Mouse (Mus musculus): ENCODE data around the gene Foxs1. TPM values are rescaled to one million over a fixed set of nuclear protein-coding genes. Genes with fewer than 3 reads are reported as not detected.

Gene Foxs1
- polyA plus RNA-seq, 1 experiment from 2014 or later: 5.6 TPM

DNA sequence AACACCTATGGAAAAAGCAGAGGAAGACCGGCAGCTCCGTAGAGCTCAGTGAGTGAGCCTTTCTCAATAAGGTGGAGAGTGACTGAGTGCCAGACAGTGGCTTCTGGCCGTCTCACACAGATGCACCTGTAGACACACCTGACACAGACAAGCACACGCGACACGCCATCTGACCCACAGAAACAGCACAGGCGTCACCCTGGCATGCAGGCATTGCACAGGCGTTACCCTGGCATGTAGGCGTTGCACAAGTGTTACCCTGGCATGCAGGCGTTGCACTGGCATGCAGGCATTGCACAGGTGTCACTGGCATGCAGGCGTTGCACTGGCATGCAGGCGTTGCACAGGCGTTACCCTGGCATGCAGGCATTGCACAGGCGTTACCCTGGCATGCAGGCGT lies 31.7 kb downstream of the Foxs1 start:
- H3K27ac ChIP-seq (replicated peaks in 1 of 2; ENCODE audit: control insufficient read depth in 1 of 2, insufficient read depth in 1 of 2, low read depth in 2 of 2, low read length in 2 of 2): no peak overlapping the region
- H3K9ac ChIP-seq (ENCODE audit: low read length): no peak overlapping the region
- no peak for ATAC-seq (ENCODE audit: insufficient number of reproducible peaks, insufficient read depth, low FRiP score, low read depth)
- peaks cover 22 to 24% of the 10 kb centered on the region in 2 experiments for H3K4me1 ChIP-seq (ENCODE audit: control insufficient read depth in 2 of 2, insufficient read depth in 2 of 2, low read length in 2 of 2)
- H3K27me3 ChIP-seq (ENCODE audit: control insufficient read depth, insufficient read depth, low read length): no peaks in the 10 kb centered on the region
- H3K4me2 ChIP-seq (ENCODE audit: low read length): no peak overlapping the region
- H3K4me3 ChIP-seq (ENCODE audit: control insufficient read depth in 1 of 2, insufficient read depth in 1 of 2, low read depth in 1 of 2, low read length in 2 of 2): no peak overlapping the region
- WGBS: 91% methylated on average over 15 of the region's 15 CpGs
- H3K36me3 ChIP-seq (ENCODE audit: control insufficient read depth, insufficient read depth, low read length): peaks cover 8% of the 10 kb centered on the region; the same call in 1 of the 2 replicates
- H3K9me3 ChIP-seq (ENCODE audit: control insufficient read depth, low read length): no peaks in the 10 kb centered on the region

DNA sequence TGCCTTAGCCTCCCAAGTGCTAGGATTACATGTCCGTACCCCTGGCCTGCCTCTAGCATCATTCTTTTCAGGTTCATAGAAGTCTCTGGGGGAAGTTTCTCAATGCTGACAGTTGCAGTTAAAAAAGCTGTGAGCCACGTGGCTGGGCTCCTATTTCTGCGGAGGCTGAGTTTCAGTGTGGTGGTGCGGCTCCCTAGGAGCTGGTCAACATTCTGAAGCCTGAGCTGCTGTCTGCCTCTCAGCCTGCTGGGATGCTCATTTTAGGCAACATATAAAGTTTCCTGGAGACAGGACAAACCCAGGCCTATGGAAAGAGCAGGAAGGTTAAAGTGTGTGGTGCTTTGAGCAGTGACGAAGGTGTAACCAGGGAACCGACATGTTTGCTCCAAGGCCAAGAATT lies 34.0 kb downstream of the Foxs1 start:
- Histone ChIP-seq H3K9ac (ENCODE audit: low read length) (no peak overlapping the region), H3K4me2 (ENCODE audit: low read length) (no peak overlapping the region), H3K4me1 (ENCODE audit: control insufficient read depth in 2 of 2, insufficient read depth in 2 of 2, low read length in 2 of 2) (peaks cover 1 to 3% of the 10 kb centered on the region in 2 experiments), H3K27ac (replicated peaks in 1 of 2; ENCODE audit: control insufficient read depth in 1 of 2, insufficient read depth in 1 of 2, low read depth in 2 of 2, low read length in 2 of 2) (no peak overlapping the region), H3K4me3 (ENCODE audit: control insufficient read depth in 1 of 2, insufficient read depth in 1 of 2, low read depth in 1 of 2, low read length in 2 of 2) (no peak overlapping the region), H3K36me3 (ENCODE audit: control insufficient read depth, insufficient read depth, low read length) (peaks cover 31% of the 10 kb centered on the region), H3K27me3 (ENCODE audit: control insufficient read depth, insufficient read depth, low read length) (no peaks in the 10 kb centered on the region), H3K9me3 (ENCODE audit: control insufficient read depth, low read length) (no peaks in the 10 kb centered on the region)
- 85% methylated on average over 6 of the region's 6 CpGs for WGBS
- no peak for ATAC-seq (ENCODE audit: insufficient number of reproducible peaks, insufficient read depth, low FRiP score, low read depth)

DNA sequence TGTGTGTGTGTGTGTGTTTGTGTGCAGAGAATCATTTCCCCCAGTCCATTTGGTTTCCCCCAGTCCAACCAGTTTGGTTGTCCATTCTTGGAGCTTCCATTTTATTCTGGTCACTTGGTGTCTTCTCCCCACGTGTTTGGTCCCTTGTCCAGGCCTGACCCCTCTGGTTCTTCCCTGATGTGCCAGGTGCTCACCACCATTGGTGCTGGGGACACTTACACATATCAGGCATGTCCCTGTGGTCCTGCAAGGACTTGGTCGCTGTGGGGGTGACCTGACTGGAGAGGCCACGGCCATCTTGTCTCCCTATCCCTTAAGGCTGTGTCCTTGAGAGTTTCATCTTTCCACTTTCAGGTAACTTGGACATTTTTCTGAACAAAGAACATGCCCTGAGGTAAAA lies 36.1 kb downstream of the Foxs1 start:
- Histone ChIP-seq H3K4me2 (ENCODE audit: low read length) (no peak overlapping the region), H3K9ac (ENCODE audit: low read length) (no peak overlapping the region), H3K27me3 (ENCODE audit: control insufficient read depth, insufficient read depth, low read length) (no peaks in the 10 kb centered on the region), H3K4me3 (ENCODE audit: control insufficient read depth in 1 of 2, insufficient read depth in 1 of 2, low read depth in 1 of 2, low read length in 2 of 2) (no peak overlapping the region), H3K9me3 (ENCODE audit: control insufficient read depth, low read length) (no peaks in the 10 kb centered on the region), H3K4me1 (ENCODE audit: control insufficient read depth in 2 of 2, insufficient read depth in 2 of 2, low read length in 2 of 2) (no peaks in the 10 kb centered on the region), H3K27ac (replicated peaks in 1 of 2; ENCODE audit: control insufficient read depth in 1 of 2, insufficient read depth in 1 of 2, low read depth in 2 of 2, low read length in 2 of 2) (no peak overlapping the region), H3K36me3 (ENCODE audit: control insufficient read depth, insufficient read depth, low read length) (peaks cover 52% of the 10 kb centered on the region)
- ATAC-seq (ENCODE audit: insufficient number of reproducible peaks, insufficient read depth, low FRiP score, low read depth): no peak
- WGBS: 85% methylated on average over 3 of the region's 3 CpGs

DNA sequence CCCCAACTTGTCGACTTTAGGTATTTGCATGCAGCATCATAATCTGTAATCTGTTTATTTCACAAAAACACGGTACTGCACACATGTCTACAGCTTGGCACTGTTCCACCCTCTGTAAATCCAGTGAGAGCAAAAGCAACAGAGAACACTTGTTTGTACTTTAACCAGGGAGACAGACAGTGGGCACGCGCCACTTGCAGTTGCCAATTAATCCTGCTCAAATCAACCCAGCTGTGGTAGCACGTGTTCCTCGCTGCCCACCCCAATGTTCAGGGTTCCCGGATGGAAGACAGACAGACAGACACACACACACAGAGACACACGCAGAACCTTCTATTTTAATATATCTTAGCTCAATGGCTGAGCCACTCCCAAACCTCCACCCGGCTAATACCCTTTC lies 37.2 kb downstream of the Foxs1 start:
- Histone ChIP-seq H3K36me3 (ENCODE audit: control insufficient read depth, insufficient read depth, low read length) (peaks cover 63% of the 10 kb centered on the region), H3K4me2 (ENCODE audit: low read length) (no peak overlapping the region), H3K4me3 (ENCODE audit: control insufficient read depth in 1 of 2, insufficient read depth in 1 of 2, low read depth in 1 of 2, low read length in 2 of 2) (no peak overlapping the region), H3K9me3 (ENCODE audit: control insufficient read depth, low read length) (no peaks in the 10 kb centered on the region), H3K4me1 (ENCODE audit: control insufficient read depth in 2 of 2, insufficient read depth in 2 of 2, low read length in 2 of 2) (no peaks in the 10 kb centered on the region), H3K9ac (ENCODE audit: low read length) (no peak overlapping the region), H3K27me3 (ENCODE audit: control insufficient read depth, insufficient read depth, low read length) (no peaks in the 10 kb centered on the region), H3K27ac (replicated peaks in 1 of 2; ENCODE audit: control insufficient read depth in 1 of 2, insufficient read depth in 1 of 2, low read depth in 2 of 2, low read length in 2 of 2) (no peak overlapping the region)
- no peak for ATAC-seq (ENCODE audit: insufficient number of reproducible peaks, insufficient read depth, low FRiP score, low read depth)
- 94% methylated on average over 9 of the region's 9 CpGs for WGBS

DNA sequence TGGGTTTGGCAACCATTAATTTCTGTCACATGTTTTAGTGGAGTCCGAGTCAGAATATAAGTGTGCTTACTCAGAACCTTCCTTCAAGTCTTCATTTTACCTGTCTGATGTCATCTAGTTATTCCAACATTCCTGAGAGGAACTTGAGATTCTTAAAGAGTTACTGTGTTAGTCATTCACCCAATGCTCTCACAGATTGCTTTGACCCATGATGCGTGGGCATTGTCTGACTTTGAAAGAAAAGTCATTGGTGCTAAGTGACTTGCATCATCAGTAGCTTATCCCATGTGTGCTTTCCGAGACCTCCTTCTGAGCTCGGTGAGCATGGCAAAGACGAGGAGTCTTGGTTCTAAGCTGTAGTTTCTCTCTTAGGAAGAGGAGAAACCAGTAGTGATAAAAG lies 44.2 kb downstream of the Foxs1 start:
- Histone ChIP-seq H3K36me3 (ENCODE audit: control insufficient read depth, insufficient read depth, low read length) (peaks cover 98% of the 10 kb centered on the region), H3K4me3 (ENCODE audit: control insufficient read depth in 1 of 2, insufficient read depth in 1 of 2, low read depth in 1 of 2, low read length in 2 of 2) (no peak overlapping the region), H3K4me2 (ENCODE audit: low read length) (no peak overlapping the region), H3K9ac (ENCODE audit: low read length) (no peak overlapping the region), H3K4me1 (ENCODE audit: control insufficient read depth in 2 of 2, insufficient read depth in 2 of 2, low read length in 2 of 2) (no peaks in the 10 kb centered on the region), H3K27me3 (ENCODE audit: control insufficient read depth, insufficient read depth, low read length) (no peaks in the 10 kb centered on the region), H3K9me3 (ENCODE audit: control insufficient read depth, low read length) (no peaks in the 10 kb centered on the region), H3K27ac (replicated peaks in 1 of 2; ENCODE audit: control insufficient read depth in 1 of 2, insufficient read depth in 1 of 2, low read depth in 2 of 2, low read length in 2 of 2) (no peak overlapping the region)
- 90% methylated on average over 5 of the region's 5 CpGs for WGBS
- ATAC-seq (ENCODE audit: insufficient number of reproducible peaks, insufficient read depth, low FRiP score, low read depth): no peak

DNA sequence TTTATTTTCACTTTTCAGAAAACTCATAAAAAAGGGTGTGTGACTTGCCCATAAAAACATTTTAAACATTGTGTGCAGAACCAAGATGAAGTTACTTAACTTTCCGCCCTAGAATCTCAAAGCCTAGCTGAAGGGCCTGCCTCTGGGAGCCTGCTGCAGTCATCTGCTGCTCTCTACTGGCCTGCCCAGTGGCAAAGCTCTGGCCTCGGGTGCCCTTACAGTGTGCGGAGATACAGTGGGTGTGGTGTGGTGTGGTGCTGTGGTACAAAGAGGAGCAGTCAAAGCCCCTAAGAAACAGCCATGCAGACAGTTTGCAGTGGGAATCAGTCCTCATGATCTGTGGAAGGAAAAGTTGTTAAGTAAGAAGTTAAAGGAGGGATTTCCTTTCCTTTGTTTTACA lies 45.8 kb downstream of the Foxs1 start:
- Histone ChIP-seq H3K9me3 (ENCODE audit: control insufficient read depth, low read length) (no peaks in the 10 kb centered on the region), H3K4me3 (ENCODE audit: control insufficient read depth in 1 of 2, insufficient read depth in 1 of 2, low read depth in 1 of 2, low read length in 2 of 2) (no peak overlapping the region), H3K4me1 (ENCODE audit: control insufficient read depth in 2 of 2, insufficient read depth in 2 of 2, low read length in 2 of 2) (no peaks in the 10 kb centered on the region), H3K36me3 (ENCODE audit: control insufficient read depth, insufficient read depth, low read length) (peaks cover 98% of the 10 kb centered on the region), H3K27ac (replicated peaks in 1 of 2; ENCODE audit: control insufficient read depth in 1 of 2, insufficient read depth in 1 of 2, low read depth in 2 of 2, low read length in 2 of 2) (no peak overlapping the region), H3K27me3 (ENCODE audit: control insufficient read depth, insufficient read depth, low read length) (no peaks in the 10 kb centered on the region), H3K9ac (ENCODE audit: low read length) (no peak overlapping the region), H3K4me2 (ENCODE audit: low read length) (no peak overlapping the region)
- no peak for ATAC-seq (ENCODE audit: insufficient number of reproducible peaks, insufficient read depth, low FRiP score, low read depth)
- 85% methylated on average over 3 of the region's 3 CpGs for WGBS

DNA sequence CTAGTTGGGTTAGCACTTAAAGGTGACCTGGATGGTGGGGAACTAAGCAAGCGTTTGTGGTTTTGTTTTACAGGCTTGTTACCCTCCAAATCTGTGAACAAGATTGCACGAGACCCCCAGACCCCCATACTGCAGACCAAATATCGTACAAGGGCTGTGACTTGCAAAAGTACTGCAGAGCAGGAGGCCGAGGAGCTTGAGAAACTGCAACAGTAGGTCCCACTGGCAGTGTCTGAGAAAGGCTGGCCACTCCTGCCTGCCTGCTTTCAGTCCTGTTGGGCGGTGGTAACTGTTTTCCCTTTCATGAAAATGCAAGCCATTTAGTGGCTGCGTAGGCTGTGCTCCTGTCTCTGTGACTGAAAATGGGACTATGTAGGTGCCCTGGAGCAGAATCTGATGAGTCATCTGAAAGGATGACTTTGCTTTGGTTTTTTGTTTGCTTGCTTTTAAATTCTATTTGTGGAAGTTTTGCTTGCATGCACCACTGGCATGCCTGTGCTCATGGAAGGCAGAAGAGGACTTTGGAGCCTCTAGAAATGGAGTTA lies 48.8 kb downstream of the Foxs1 start:
- 91% methylated on average over 6 of the region's 6 CpGs for WGBS
- Histone ChIP-seq H3K9ac (ENCODE audit: low read length) (no peak overlapping the region), H3K27ac (replicated peaks in 1 of 2; ENCODE audit: control insufficient read depth in 1 of 2, insufficient read depth in 1 of 2, low read depth in 2 of 2, low read length in 2 of 2) (no peak overlapping the region), H3K36me3 (ENCODE audit: control insufficient read depth, insufficient read depth, low read length) (peaks cover 100% of the 10 kb centered on the region), H3K4me1 (ENCODE audit: control insufficient read depth in 2 of 2, insufficient read depth in 2 of 2, low read length in 2 of 2) (no peaks in the 10 kb centered on the region), H3K27me3 (ENCODE audit: control insufficient read depth, insufficient read depth, low read length) (no peaks in the 10 kb centered on the region), H3K4me2 (ENCODE audit: low read length) (no peak overlapping the region), H3K4me3 (ENCODE audit: control insufficient read depth in 1 of 2, insufficient read depth in 1 of 2, low read depth in 1 of 2, low read length in 2 of 2) (no peak overlapping the region), H3K9me3 (ENCODE audit: control insufficient read depth, low read length) (no peaks in the 10 kb centered on the region)
- ATAC-seq (ENCODE audit: insufficient number of reproducible peaks, insufficient read depth, low FRiP score, low read depth): no peak

All from heart, embryonic 14.5 days (tissue).